Mouse (Mus musculus) adrenal gland, postnatal 25 days (tissue): ENCODE measurements around the gene Prkacb. TPM values are rescaled to one million over a fixed set of nuclear protein-coding genes. Genes with fewer than 3 reads are reported as not detected.
A peak's percentile ranks its signal among the peaks of the same experiment; 100 is the strongest.

ENCODE experiments used
- DNase-seq: peaks from one replicate; pipeline ENCODE4 v3.0.0; 2021; ENCODE audit warnings: mixed read lengths
- total RNA-seq: library from RNA; stranded (reverse); gene quantifications from 2 replicates; pipeline ENCODE4 v1.2.3, GENCODE M21; 2021

Gene Prkacb
- total RNA-seq, 1 experiment from 2014 or later, result 124 TPM

DNA sequence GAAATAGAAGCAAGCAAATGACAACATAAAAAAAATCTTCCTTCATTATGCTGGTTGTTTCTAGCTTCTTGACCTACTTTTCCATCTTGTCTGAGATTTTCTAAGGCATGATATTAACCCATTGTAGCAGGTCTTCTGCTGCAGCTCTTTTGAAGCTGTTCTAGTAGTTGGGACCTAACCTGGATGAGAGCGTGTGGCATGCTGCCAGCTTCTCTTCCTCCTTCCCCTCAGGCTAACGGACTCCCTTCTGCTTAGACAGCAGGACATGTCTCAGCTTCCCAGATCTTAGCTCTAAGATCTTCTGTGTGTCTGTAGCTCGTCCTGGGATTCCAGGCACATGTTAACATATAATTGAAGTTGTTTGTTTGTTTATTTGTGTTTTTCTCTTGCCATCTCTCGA is 93.1 kb downstream of the Prkacb start:
- no peak for DNase-seq

DNA sequence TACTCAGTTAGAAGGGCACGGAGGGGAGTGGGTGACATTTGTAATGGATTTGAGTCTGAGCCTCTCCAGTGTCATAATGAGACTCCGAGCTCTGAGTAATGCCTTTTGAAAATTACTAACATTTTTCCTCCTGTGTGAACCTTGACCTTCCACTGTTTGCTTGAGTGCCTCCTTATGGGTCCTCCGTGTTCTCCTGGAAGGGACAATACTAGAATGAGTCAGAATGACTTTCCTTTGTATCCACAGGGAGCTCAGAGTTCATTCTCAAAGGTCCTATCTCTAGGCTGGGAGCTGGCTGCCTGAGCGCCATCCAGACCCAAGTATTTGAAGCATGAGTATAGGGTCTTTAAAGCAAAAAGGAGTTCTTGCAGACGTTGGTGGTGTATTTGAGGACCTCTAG is 94.5 kb downstream of the Prkacb start:
- DNase-seq, result no peak

DNA sequence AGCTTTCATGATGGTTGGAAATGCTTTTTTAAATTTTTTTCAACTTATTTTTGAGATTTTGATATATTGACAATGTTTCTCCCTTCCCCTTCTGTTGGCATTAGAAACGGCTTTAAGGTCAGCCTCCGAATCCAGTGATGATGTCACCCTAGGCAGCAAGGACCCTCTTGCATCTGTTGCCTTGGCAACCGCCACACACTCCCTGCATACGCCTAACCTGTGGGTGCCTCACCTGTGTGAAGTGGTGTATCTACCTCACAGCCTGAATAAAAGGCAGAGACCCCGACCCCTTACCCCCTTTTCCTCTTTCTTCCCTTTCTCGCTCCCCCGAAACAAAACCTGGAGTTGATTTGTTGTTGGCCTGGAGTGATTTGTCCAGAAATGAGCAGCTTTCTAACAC is 100.5 kb downstream of the Prkacb start:
- DNase-seq, result no peak

DNA sequence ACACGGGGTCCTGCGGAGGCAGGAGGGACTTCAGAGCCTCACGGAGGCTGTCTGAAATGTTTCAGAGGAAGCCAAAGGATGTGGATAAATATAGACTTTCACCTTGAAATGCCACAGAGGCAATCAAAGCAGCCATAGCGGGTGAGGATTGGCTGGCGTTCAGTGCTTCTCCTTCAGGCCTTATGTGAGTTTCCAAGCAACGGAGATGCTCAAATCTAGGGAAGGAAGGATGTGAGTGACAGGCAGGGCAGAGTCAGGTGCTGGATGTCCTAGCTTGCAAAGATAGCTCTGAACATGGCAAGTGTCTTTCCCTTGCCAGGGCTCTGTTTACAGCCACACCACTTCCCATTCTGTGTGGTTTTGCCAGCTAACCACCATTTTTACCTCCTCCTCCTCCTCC is 101.2 kb downstream of the Prkacb start:
- no peak for DNase-seq

DNA sequence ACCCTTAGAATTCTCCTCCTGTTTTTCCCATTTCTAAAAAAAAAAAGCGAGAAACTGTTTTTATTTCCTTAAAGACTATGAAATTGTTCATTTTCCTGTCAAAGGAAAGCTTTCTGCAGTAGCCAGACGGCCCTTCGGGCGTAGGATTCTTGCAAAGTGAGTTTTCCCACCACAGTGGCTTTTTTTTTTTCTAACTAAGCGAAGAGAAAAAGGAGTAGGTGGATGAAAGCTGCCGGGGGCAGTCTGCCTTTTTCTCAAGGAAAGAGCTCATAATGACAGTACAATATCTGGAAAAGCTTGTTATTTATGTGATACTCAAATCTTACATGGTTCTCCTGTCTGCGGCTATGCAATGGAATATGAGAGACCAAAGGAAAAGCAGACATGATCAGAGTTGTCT is 101.7 kb downstream of the Prkacb start:
- DNase-seq, result no peak

DNA sequence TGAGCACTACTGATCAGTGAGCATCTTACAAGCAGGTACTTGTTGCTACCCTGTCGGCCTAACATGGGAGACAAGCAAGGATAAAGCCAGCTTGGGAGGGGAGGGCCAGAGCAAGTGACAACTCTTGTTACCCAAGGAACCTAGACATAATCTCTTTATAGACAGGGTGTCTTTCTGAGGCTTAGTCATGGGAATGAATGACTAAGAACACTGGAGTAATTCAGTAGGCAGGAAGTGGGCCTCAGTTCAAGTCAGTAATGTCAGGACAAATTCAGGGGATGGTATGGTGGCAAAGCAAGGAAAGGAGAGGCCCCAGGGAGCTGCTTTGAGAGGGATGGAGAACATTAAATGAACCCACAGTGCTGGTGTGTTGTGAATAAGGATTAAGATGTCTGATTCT is 103.7 kb downstream of the Prkacb start:
- DNase-seq, result no peak

DNA sequence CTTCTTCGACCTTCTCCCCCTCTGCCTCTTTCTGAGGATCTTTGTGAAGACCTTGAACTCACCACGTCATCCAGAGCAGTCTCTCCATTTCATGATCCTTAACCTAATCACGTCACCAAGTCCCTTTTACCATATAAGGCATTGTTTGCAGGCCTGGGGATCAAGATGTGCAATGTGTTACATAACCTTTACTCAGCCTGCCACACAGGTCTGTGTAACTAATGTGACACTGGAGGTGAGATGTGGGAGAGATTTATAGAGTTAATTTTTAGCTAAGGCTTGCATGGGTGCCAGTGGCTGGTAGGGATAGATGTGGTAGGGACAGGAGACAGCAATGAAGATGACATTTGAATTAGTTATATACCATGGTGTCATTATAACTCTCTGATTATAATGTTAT is 104.4 kb downstream of the Prkacb start:
- no peak for DNase-seq

DNA sequence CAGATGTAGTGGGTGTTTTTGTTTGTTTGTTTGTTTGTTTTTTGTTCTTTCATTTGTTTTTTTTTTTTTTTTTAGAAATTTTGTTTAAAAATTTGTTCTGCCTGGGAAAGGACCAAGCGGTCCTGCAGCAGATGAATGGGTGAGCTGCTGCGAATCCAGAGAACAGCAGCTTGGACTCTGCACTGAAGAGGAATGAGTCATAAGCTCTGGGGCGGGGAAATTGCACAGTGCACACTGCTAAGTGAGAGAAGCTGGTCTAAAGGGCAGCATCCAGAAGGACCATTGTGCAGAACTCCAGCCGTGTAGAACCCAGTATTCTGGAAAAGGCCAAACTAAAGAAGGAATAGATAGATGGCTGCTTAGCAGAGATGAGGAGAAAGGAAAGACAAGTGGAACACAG is 108.7 kb downstream of the Prkacb start:
- no peak for DNase-seq

DNA sequence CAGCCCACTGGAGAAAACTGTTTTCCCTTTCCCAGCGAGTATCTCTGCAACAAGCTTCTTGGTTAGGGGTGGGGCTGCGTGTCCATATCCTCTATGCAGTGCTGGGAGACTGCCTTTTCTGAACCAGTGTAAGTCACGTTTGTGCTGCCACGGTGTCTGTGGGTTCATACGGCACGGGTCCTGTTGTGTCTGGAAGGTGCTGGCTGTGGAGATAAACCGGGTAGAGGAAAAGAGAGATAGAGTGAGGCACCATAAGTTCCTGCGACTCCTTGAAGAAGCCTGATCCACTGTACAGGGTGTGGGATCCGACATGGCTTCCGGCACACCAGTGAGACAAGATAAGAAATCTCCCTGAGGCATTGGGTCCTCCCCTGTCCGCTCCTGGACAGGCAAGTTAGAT is 112.7 kb downstream of the Prkacb start:
- DNase-seq, result no peak

DNA sequence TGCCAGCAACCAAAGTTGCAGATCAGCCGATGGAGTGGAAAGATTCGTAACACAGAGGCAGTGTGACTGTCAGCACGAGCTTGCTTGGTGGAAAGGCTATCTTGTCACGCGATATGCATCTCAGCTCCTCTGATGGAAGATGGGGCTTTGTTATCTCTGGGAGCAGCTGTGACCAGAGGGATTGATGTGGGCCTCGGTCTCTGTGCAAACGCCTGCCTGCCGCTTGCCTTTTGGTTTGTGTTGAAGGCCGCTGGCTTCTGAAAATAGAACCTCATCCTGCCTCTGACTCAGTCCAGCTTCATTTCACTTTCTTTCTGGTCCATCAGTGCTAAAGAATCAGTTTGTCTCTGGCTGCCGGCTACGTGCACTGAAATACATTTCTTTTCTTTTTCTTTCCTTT is 113.8 kb downstream of the Prkacb start:
- peak; percentile 38 for DNase-seq

DNA sequence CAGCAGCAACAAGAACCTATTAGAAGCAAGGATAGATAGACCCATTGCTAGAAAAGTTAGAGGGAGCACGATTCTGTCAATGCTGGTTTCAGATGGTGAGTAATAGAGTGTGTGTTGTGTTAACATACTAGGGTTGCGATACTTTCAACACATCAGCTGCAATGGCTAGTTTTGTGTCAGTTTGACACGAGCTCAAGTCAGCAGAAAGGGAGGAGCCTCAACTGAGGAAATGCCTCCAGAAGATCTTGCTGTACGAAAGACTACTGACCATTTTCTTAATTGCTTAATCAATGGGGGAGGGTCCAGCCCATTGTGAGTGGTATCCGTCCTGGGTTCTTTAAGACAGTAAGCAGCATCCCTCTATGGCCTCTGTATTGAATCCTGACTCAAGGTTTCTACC is 120.2 kb downstream of the Prkacb start:
- DNase-seq, result no peak

DNA sequence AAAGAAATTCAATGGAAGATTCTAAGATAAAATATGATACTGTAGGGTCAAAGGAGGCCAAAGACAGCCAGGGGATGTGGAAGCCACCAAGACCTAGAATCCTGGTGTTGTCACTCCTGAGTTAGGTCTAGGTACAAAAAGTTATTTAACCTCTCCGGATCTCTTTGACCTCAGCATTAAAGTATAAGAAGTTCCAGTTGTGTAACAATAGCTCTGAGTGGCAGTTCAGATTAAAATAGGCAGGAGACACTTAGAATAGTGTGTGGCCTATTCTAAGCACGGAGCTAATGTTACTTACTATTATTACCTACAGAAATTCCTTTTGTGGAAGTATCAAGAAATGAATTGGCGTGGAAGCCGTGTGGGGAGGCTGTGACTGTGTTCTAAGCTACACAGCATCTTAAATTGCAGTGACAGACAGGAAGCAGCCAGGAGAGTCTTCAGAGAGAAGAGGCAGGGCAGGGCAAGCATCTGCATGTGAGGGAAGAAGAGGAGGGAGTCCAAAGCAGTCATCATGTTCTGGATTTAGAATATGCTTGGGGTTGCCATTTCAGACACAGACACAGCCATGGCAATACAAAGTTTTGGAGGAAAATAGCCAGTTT is 125.6 kb downstream of the Prkacb start:
- no peak for DNase-seq

DNA sequence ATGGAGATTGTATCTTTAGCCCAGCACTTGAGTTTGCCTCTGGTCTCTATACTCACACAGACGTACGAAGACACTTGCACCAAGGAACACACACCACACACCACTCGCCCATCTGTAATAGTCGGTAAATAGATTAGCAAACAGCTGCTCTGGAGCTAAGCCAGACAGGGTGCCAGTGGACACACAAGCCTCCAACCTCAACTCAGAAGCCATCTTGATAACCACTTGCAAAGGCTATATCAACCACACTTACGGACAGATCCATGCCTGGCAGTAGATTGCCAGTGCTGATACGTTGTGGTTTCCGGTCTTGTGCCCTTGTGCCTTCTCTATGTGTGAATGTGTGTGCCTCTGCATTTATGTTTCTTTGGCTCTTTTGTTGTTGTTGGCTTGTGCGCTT is 126.4 kb downstream of the Prkacb start:
- DNase-seq, result no peak

DNA sequence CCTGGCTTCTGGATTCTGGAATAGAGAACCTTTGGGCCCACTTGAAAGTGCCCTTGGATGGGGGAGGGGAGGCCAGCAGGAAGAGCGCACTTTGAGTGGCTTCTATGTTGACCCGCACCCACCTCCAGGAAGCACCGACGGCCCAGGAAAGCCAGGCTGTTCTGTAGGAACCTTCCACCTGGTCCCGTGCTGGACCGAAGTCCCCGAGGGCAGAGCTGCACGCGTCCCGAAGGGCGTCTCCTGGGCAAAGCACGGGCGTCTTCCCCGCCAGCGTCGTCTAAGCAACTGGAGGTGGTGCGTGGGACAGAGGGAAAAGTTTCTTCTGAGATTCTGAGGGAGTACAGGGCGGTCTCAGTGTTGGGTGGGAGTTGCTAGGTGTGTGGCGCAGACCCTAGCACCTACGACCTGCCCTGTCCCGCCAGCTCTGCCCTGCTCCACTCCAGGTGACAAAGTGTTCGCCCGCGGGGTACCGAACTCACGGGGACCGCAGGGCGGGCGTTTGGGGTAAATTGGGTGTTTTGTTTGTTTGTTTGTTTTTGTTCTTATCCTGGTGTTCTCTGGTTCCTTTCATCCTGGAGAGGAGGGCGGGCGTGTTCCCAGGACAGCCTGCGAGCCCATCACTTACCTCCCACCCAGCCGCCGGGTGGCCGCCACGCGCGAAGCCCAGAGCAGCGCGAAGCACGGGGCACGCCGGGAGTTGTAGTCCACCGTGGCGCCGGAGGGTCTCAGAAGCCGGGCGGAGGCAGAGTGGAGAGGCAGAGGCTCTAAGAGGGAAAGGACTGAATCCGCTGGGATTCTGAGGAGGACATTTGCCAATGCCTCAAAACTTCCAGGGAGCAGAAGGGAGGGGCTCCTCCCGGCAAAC is 127.7 kb downstream of the Prkacb start, which contains the start of gene Samd13:
Gene Samd13 (minus strand): TSS at position 782 of the 865 bp plus-strand sequence.
- peak; percentile 58 for DNase-seq

DNA sequence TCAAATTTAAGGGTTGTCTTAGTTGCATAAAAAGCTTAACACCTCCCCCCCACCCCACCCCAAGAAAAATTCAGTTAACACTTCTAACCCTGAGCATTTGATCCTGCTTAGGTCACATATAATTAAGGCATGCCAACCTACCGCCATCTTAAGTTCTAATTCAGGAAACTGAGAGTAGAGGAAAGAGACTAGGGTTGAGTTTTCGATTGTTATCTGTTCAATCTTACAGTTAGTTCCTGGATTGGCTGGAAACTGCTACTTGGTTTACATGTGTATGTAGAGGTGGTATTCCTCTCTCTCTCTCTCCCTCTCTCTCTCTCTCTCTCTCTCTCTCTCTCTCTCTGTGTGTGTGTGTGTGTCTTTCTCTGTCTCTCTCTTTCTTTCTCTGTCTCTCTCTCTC is 129.7 kb downstream of the Prkacb start:
- no peak for DNase-seq

DNA sequence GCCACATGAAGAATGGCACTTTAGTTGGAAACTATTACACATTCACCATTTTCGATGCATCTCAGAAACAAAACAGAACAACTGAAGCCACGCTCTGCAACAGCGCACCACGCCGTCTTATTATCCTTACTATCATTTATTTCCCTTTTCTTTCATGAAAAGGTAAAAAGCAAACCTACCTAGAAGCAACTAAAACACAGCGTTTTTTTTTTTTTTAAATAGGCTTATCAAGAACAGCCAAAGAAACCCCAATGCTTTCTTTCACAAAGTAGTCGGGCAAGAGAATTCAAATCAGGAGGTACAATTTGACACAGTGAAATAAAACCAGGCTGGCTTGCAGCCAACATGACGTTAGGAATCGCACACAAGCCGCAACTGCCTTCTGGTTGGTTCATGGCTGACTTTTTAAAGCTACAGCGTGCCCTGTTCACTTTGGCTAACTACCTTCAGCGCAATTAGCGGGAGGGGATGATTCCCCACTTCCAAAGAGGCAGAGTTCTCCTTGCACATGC is 130.6 kb downstream of the Prkacb start:
- peak; percentile 67 for DNase-seq

DNA sequence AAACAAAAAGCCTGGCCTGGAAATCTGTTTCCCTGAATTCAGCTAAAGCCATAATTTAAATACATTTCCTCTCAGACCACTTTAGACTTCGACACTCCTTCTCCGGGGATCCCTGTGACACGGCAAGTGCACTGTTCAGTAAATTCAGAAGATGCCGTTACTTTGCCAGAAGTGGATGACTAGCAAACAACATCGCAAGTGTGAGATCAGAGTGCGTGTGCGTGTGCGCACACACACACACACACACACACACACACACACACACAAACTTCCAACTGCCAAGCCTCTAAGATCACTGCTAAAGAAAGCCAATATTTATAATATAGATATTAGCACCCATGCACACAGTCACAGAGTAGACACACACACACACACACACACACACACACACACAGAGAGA is 131.1 kb downstream of the Prkacb start:
- DNase-seq, result no peak

DNA sequence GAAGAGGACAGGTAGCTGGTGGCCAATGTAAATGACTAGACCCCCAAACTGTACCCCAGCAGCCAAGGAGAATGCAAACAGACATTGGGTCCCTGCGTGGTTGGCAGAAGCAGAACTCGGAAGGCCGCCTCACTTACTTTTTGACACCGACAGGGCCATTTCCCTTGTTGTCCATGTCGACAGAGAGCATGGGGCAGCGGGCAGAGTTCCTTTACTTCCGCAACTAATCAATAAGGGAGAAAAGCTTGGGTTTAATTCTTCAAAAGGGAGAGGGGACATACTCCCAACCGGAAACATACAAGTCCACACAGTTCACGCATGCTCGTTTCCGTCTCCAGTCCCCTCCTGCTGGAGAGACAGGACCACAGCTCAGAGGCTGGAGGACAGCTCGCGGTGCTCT is 132.2 kb downstream of the Prkacb start:
- no peak for DNase-seq

DNA sequence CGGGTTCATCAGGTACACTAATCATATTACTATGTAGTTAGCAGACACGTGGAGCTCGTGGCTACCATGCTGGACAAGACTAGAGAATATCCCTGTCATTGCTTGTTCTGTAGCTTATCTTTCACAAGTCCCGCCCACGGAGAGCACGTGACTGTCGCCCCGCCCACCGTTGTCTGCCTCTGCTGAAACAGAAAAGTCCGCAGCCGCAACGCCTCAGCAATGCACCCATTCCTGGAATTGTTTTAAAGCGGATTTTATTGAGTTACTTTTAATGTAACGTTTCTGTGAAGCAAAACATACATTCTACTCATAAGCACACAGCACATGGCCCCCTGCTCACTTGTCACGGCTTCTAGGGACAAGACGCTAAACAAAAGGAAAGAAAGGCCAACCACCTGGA is 133.1 kb downstream of the Prkacb start:
- no peak for DNase-seq
